Mouse (Mus musculus): ENCODE data around the gene Pde1a. TPM values are rescaled to one million over a fixed set of nuclear protein-coding genes. Genes with fewer than 3 reads are reported as not detected.
"Not testable (repeated sequence)": the region's sequence is repeated elsewhere in the genome, so short reads cannot be mapped to it uniquely, and the experiment has no call there.

Gene Pde1a
- total RNA-seq, 2 experiments from 2014 or later = 144 to 149 TPM

- no peak for DNase-seq (ENCODE audit: extremely low spot score in 1 of 2, low spot score in 1 of 2)
Measured at GRCm38 (mm10) chr2:79856874-79857273, 272.4 kb downstream of the Pde1a start.

- not testable (repeated sequence) for DNase-seq (ENCODE audit: extremely low spot score in 1 of 2, low spot score in 1 of 2)
Measured at GRCm38 (mm10) chr2:79847396-79847795, 281.9 kb downstream of the Pde1a start.

DNA sequence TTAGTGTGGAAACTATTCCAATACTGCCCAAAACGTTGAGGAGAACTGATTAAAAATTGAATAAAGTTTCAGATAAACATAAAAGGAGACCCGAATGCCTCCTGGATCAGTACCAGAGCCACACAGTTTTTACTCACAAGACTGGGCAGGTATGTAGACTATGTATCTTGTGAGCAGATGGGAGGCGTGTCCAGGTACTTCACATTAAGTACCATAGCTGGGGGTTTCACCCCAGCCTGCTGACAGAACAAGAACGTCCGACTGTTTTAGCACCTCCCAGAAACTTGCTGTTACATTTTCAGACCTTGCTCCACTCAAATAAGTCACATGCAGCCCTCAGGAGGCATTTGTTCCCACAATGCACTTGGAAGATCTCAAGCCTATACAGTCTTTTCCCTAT is 289.7 kb downstream of the Pde1a start:
- no peak for DNase-seq (ENCODE audit: extremely low spot score in 1 of 2, low spot score in 1 of 2)

GRCm38 (mm10) chr2:79839090-79839489 is 290.2 kb downstream of the Pde1a start:
- no peak for DNase-seq (ENCODE audit: extremely low spot score in 1 of 2, low spot score in 1 of 2)

GRCm38 (mm10) chr2:79825853-79826252 is 303.4 kb downstream of the Pde1a start:
- DNase-seq (ENCODE audit: extremely low spot score in 1 of 2, low spot score in 1 of 2) = no peak

GRCm38 (mm10) chr2:79819543-79819942 is 309.7 kb downstream of the Pde1a start:
- no peak for DNase-seq (ENCODE audit: extremely low spot score in 1 of 2, low spot score in 1 of 2)

DNA sequence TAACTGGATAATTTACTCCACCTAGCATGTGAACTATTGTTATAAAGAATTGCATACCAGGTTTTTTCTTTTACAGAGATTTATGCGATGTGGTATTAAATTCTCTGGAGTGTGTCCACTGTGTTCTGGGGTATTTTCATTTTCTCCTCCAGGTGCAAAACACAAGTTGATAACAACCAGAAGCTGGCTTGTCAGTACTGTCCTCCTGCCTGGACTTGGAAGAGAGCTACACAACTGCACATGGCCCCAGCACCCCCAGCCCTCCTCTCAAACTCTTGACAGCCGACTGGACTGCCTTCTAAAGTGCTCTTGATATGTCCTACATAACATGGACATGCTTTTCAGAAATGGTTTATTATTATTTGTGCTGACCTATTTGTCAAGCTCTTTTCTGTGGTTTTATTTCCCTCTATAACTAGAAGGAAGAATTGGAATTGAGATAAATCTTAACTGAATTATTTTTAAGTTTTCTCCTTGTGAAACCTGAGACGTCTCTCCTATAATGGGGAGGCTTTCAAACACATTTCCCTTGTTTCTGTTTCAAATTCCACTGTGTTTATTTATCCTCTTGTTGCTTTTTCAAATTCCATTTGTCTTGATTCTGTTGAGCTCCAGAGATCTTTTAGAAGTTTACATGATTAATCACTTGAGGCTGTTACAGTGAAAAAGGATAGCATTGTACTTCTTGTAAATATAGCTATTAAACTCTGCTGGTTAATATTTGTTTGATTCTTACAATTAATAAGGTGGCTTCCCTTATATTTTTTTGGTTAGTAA is 313.4 kb downstream of the Pde1a start:
- no peak for DNase-seq (ENCODE audit: extremely low spot score in 1 of 2, low spot score in 1 of 2)

DNA sequence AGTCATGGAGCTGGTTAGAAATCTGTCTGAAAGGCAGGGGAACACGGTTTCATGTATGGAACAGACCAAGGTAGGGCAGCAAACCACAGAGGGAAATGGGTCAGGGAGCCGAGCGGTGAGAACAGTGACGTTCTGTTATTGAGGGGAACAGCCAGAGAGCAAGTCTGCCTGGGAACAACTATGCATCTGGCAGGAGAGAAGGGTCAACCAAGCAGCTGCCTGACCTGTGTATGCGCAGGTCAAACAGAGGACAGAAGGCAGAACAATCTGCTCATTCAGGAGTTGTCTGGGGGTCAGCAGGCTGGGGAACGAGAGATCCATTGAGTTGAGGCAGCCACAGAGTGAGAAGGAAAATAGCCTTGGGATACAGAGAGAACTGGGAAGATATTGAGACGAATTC is 330.6 kb downstream of the Pde1a start:
- DNase-seq (ENCODE audit: extremely low spot score in 1 of 2, low spot score in 1 of 2) = no peak

GRCm38 (mm10) chr2:79797444-79797843 is 331.8 kb downstream of the Pde1a start:
- DNase-seq (ENCODE audit: extremely low spot score in 1 of 2, low spot score in 1 of 2) = no peak

DNA sequence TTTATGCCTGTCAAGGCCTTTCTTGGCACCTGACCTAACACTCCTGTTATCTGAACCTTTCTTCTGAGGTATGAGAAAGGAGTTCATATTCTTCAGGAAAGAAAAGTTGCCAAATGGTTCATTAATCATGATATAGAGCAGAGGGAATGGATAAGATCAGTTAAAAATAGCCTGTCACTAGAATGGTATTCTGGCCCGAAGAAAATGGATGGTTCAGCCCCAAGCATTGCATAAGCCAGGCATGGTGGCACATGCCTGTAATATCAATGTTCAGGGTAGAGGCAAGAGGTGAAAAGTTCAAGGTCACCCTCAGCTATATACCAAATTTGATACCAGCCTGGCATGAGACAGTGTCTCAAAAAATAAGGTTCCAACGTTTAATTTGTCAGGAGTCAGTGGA is 336.1 kb downstream of the Pde1a start:
- no peak for DNase-seq (ENCODE audit: extremely low spot score in 1 of 2, low spot score in 1 of 2)

- no peak for DNase-seq (ENCODE audit: extremely low spot score in 1 of 2, low spot score in 1 of 2)
Measured at GRCm38 (mm10) chr2:79786467-79786866, 342.8 kb downstream of the Pde1a start.

GRCm38 (mm10) chr2:79785541-79786134 is 343.6 kb downstream of the Pde1a start:
- DNase-seq (ENCODE audit: extremely low spot score in 1 of 2, low spot score in 1 of 2) = no peak

Other genes with a start within 250 kb of the Pde1a start
- not detected for gene Prdx6b, start 163.0 kb upstream of the Pde1a start, total RNA-seq (2021)
- 10 to 100 TPM; 55.6 to 59.3 TPM for gene Dnajc10, start 186.0 kb upstream of the Pde1a start, total RNA-seq (2021)